Mouse (Mus musculus) midbrain, embryonic 12.5 days (tissue): ENCODE results near the gene Rtf1. TPM values are rescaled to one million over a fixed set of nuclear protein-coding genes. Genes with fewer than 3 reads are reported as not detected.

Experiments
- ATAC-seq: fragments of 200-750 bp; cut with Nextera tagmentation; 2 replicates; pipeline ENCODE4 v1.8.0; 2017; ENCODE audit warnings: low read depth, moderate TSS enrichment, moderate library complexity; ENCODE audit not compliant: low FRiP score
- H3K27ac ChIP-seq: fragments of 300-500 bp; sonication (generic); replicated peaks from 2 replicates; pipeline ENCODE4 v1.5.1; 2016; ENCODE audit warnings: mild to moderate bottlenecking
- H3K27me3 ChIP-seq: fragments of 300-500 bp; sonication (generic); 2 replicates; pipeline ENCODE4 v1.6.1; 2016; ENCODE audit warnings: mild to moderate bottlenecking
- H3K36me3 ChIP-seq: fragments of 300-500 bp; sonication (generic); 2 replicates; pipeline ENCODE4 v1.6.1; 2016
- H3K4me1 ChIP-seq: fragments of 300-500 bp; sonication (generic); 2 replicates; pipeline ENCODE4 v1.6.1; 2016
- H3K4me2 ChIP-seq: fragments of 300-500 bp; sonication (generic); replicated peaks from 2 replicates; pipeline ENCODE4 v1.6.1; 2016; ENCODE audit warnings: mild to moderate bottlenecking, moderate library complexity
- H3K4me3 ChIP-seq: fragments of 300-500 bp; sonication (generic); 2 replicates; pipeline ENCODE4 v1.5.1; 2016; ENCODE audit warnings: mild to moderate bottlenecking
- H3K9ac ChIP-seq: fragments of 300-500 bp; sonication (generic); replicated peaks from 2 replicates; pipeline ENCODE4 v1.6.1; 2016; ENCODE audit warnings: mild to moderate bottlenecking, moderate library complexity
- H3K9me3 ChIP-seq: fragments of 300-500 bp; sonication (generic); 2 replicates; pipeline ENCODE4 v1.6.1; 2016; ENCODE audit warnings: mild to moderate bottlenecking
- WGBS: fragments of 180-500 bp; shearing (Covaris S2); methylation state at CpG from one replicate; pipeline ENCODE4 v1.1.7; 2016; 5-methylcytosine and 5-hydroxymethylcytosine counted together
- polyA plus RNA-seq: library from polyadenylated mRNA; unstranded; fragments of >200 nt; fragmentation: Nextera tagmentation; extraction: Ambion mirVana; gene quantifications from 2 replicates; pipeline ENCODE4 v1.2.1, GENCODE M21; 2016

The Rtf1 gene
- polyA plus RNA-seq, 1 experiment from 2014 or later: 68.4 TPM

GRCm38 (mm10) chr2:119741581-119742411, 66.9 kb downstream of the Rtf1 start, which contains the start of gene Itpka:
Itpka (plus strand) TSS chr2:119742337.
- peaks cover 88% of the 10 kb centered on the region for H3K27me3 ChIP-seq
- H3K4me3 ChIP-seq: peak within 1 kb of the TSS; percentile 66
- WGBS: under 1% methylated on average over 45 of the region's 53 CpGs
- peak within 1 kb of the TSS; percentile 59 for H3K9ac ChIP-seq
- H3K27ac ChIP-seq: peak within 1 kb of the TSS; percentile 31
- peak; percentile 81 for ATAC-seq
- no peaks in the 10 kb centered on the region for H3K36me3 ChIP-seq
- H3K4me2 ChIP-seq: peak within 1 kb of the TSS; percentile 98
- peaks cover 41% of the 10 kb centered on the region for H3K4me1 ChIP-seq
- no peaks in the 10 kb centered on the region for H3K9me3 ChIP-seq

DNA sequence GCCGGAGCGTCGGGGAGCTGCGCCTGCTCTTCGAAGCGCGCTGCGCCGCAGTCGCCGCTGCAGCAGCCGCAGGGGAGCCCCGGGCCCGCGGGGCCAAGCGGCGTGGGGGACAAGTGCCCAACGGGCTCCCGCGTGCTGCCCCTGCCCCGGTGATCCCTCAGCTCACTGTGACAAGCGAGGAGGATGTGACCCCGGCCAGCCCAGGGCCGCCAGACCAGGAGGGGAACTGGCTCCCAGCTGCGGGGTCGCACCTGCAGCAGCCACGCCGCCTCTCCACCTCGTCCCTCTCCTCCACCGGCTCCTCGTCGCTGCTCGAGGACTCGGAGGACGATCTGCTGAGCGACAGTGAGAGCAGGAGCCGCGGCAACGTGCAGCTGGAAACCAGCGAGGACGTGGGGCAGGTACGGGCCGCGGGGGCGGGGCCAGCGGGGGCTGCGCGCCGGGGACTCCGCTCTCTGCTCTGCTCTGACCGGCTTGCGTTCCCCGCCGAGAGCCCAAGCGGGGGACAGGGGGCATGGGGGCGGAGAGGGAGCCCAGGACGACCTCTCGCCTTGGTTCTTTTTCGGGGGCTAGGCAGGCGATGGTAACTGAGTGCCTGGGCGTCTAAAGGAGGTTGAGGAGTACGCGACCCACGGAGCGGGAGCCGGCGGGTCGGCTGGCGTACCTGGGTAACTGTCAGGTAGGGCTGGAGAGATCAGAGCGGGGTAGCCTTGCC, 67.8 kb downstream of the Rtf1 start:
- H3K9me3 ChIP-seq: no peaks in the 10 kb centered on the region
- peak overlapping the region; percentile 66 for H3K4me3 ChIP-seq
- WGBS: under 1% methylated on average over 70 of the region's 70 CpGs
- no peak overlapping the region for H3K27ac ChIP-seq
- peak overlapping the region; percentile 98 for H3K4me2 ChIP-seq
- H3K4me1 ChIP-seq: peaks cover 38% of the 10 kb centered on the region
- ATAC-seq: peak; percentile 62
- H3K27me3 ChIP-seq: peaks cover 80% of the 10 kb centered on the region
- H3K9ac ChIP-seq: peak overlapping the region; percentile 59
- no peaks in the 10 kb centered on the region for H3K36me3 ChIP-seq

DNA sequence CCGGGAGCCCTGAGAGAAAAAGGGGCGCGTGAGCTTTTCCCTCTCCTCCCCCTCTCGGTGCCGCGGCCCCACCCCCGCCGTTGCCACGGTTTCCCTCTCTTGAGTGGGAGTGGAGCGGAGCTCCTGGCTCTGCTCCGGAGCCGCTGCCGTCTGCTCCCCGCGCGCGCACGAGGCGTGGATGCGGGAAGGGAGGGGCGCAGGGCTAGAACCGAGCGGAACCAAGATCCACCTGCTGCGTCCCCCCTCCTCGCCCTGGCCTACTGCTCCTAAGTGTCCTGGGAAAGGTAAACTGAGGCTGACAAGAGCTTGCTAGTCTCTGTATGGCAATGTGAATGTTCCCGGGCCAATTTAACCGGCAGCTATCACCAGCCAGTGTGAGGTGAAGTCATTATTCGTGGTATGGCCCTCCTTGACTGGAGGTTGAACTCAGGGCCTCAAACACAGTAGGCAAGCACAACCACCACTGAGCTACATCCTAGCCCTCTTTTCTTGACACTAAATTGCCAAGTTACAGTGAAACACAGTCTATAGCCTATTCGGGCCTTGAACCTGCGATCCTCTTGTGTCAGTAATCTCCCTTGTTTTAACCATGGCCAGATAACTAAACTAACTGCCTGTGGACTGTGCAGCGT, 68.4 kb downstream of the Rtf1 start:
- ATAC-seq: no peak
- Histone ChIP-seq H3K27me3 (peaks cover 78% of the 10 kb centered on the region), H3K27ac (no peak overlapping the region), H3K4me1 (peaks cover 38% of the 10 kb centered on the region), H3K36me3 (no peaks in the 10 kb centered on the region), H3K9me3 (no peaks in the 10 kb centered on the region), H3K4me3 (peak overlapping the region; percentile 66), H3K4me2 (peak overlapping the region; percentile 98), H3K9ac (no peak overlapping the region; the same call in 1 of the 2 replicates)
- WGBS: 9% methylated on average over 17 of the region's 31 CpGs

- Histone ChIP-seq H3K4me1 (peaks cover 38% of the 10 kb centered on the region), H3K4me2 (peak overlapping the region; percentile 46), H3K27me3 (peaks cover 74% of the 10 kb centered on the region), H3K9ac (no peak overlapping the region), H3K27ac (no peak overlapping the region), H3K36me3 (no peaks in the 10 kb centered on the region), H3K9me3 (no peaks in the 10 kb centered on the region), H3K4me3 (peak overlapping the region; percentile 21)
- 6% methylated on average over 22 of the region's 22 CpGs for WGBS
- ATAC-seq: no peak
These were observed 68.9 kb downstream of the Rtf1 start for GRCm38 (mm10) chr2:119743808-119744162.

GRCm38 (mm10) chr2:119744163-119745111, 69.6 kb downstream of the Rtf1 start:
- no peak overlapping the region for H3K27ac ChIP-seq
- 2% methylated on average over 46 of the region's 46 CpGs for WGBS
- H3K27me3 ChIP-seq: peaks cover 76% of the 10 kb centered on the region

DNA sequence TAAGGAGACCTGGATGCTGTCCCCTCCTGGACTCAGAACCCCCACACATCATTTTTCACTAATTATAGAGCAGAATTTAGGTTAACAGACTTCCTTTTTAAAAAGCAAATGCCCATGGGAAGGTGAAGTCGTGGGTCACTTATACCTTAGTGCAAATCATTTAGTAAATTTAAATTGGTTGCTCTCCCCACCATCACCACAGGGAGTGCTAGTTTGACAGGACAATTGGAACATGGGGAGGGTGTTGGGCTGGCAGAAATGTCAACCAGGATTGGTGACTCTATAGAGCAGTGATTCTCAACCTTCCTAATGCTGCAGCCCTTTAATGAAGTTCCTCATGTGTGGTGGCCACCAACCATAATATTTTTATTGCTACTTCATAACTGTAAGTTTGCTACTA, 70.4 kb downstream of the Rtf1 start:
- WGBS: 6% methylated on average over 1 of the region's 1 CpGs
- Histone ChIP-seq H3K27me3 (peaks cover 77% of the 10 kb centered on the region), H3K4me3 (no peak overlapping the region), H3K9ac (no peak overlapping the region), H3K4me1 (peaks cover 38% of the 10 kb centered on the region), H3K27ac (no peak overlapping the region), H3K36me3 (no peaks in the 10 kb centered on the region), H3K9me3 (no peaks in the 10 kb centered on the region), H3K4me2 (no peak overlapping the region)
- ATAC-seq: no peak

More at GRCm38 (mm10) chr2:119744163-119745111, 69.6 kb downstream of the Rtf1 start:
- H3K36me3 ChIP-seq: no peaks in the 10 kb centered on the region
- H3K9ac ChIP-seq: 0 out of 2 replicates have a peak overlapping the region, but pooled peaks have one; percentile 31
- peaks cover 38% of the 10 kb centered on the region for H3K4me1 ChIP-seq
- H3K9me3 ChIP-seq: no peaks in the 10 kb centered on the region
- peak overlapping the region; percentile 46 for H3K4me2 ChIP-seq
- ATAC-seq: no peak
- H3K4me3 ChIP-seq: peak overlapping the region; percentile 21

DNA sequence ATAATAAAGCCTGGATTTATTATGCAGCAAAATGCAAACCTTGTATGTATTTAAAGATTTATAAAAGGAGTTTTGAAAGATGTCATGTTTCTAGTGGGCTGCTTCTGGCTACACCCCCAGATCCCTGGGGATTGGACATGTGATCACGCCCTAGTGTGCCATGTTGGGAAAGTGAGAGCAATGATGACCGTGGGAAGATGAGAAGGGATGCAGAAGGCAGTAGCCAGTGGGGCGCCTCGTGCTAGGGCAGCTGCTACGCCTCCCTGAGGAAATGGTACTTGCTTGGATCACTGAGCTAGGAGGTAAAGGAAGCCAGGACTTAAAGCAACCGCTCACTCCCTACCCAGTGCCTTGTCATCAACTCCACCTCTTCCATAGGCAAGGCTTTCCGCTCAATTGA, 72.7 kb downstream of the Rtf1 start:
- Histone ChIP-seq H3K4me1 (peaks cover 22% of the 10 kb centered on the region), H3K27me3 (peaks cover 74% of the 10 kb centered on the region), H3K4me2 (no peak overlapping the region), H3K9ac (no peak overlapping the region), H3K4me3 (no peak overlapping the region), H3K27ac (no peak overlapping the region), H3K9me3 (no peaks in the 10 kb centered on the region), H3K36me3 (no peaks in the 10 kb centered on the region)
- 82% methylated on average over 7 of the region's 7 CpGs for WGBS
- ATAC-seq: no peak

- H3K27me3 ChIP-seq: peaks cover 64% of the 10 kb centered on the region
- WGBS: 82% methylated on average over 13 of the region's 13 CpGs
- no peak for ATAC-seq
- no peak overlapping the region for H3K4me2 ChIP-seq
- H3K36me3 ChIP-seq: no peaks in the 10 kb centered on the region
- H3K27ac ChIP-seq: no peak overlapping the region
- no peak overlapping the region for H3K9ac ChIP-seq
- no peaks in the 10 kb centered on the region for H3K9me3 ChIP-seq
- H3K4me1 ChIP-seq: peaks cover 7% of the 10 kb centered on the region
- no peak overlapping the region for H3K4me3 ChIP-seq
These were observed 74.4 kb downstream of the Rtf1 start for GRCm38 (mm10) chr2:119749260-119749659.

DNA sequence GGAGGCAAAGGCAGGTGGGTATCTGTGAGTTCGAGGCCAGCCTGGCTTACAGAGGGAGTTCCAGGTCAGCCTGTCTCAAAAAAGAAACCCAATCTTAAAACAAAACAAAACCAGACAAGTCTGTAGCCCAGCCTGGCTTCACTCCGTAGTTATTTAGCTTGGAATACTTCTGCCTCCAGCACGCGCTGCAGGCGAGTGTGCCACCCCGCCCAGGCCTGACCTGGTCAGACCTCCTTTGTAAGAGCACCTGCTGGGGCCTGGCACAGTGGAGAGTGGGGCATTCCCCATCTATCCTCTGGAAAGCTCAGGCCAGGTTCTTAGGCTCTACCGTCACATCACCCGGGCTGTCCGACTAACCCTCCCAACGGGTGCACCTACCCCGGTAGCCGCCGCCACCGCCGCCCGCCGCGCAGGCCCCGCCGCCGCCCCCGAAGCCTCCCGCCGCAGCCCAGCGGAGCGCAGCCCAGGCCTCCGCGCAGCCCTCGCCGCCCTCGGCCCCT, 82.8 kb downstream of the Rtf1 start:
- Histone ChIP-seq H3K4me2 (peak overlapping the region; percentile 100), H3K9ac (peak overlapping the region; percentile 65), H3K4me3 (peak overlapping the region; percentile 66), H3K36me3 (no peaks in the 10 kb centered on the region), H3K4me1 (peaks cover 17% of the 10 kb centered on the region), H3K9me3 (no peaks in the 10 kb centered on the region), H3K27me3 (peaks cover 76% of the 10 kb centered on the region), H3K27ac (no peak overlapping the region)
- 2% methylated on average over 29 of the region's 31 CpGs for WGBS
- 0 out of 2 replicates have a peak, but pooled peaks have one; percentile 44 for ATAC-seq

- Histone ChIP-seq H3K9ac (peak overlapping the region; percentile 65), H3K27ac (no peak overlapping the region), H3K4me1 (peaks cover 17% of the 10 kb centered on the region), H3K9me3 (no peaks in the 10 kb centered on the region), H3K36me3 (no peaks in the 10 kb centered on the region), H3K4me3 (peak overlapping the region; percentile 66), H3K27me3 (peaks cover 75% of the 10 kb centered on the region), H3K4me2 (peak overlapping the region; percentile 100)
- under 1% methylated on average over 57 of the region's 77 CpGs for WGBS
- ATAC-seq: peak; percentile 60; the same call in 1 of the 2 replicates
These were observed 83.4 kb downstream of the Rtf1 start for GRCm38 (mm10) chr2:119758101-119758843.
